Mouse (Mus musculus) embryonic fibroblast, embryonic 13.5 days (primary cell): ENCODE results near the gene Gm17490.

Experiments
- CTCF ChIP-seq: IDR thresholded peaks from 2 replicates; pipeline ENCODE4 v1.5.1; 2011; ENCODE audit warnings: mild to moderate bottlenecking, control low read depth, low read length, moderate library complexity, borderline replicate concordance; ENCODE audit not compliant: insufficient read depth
- POLR2A ChIP-seq: IDR thresholded peaks from 2 replicates; pipeline ENCODE4 v1.6.1; 2011; ENCODE audit warnings: low read depth, mild to moderate bottlenecking, control low read depth, low read length, moderate library complexity

GRCm38 (mm10) chr2:11604911-11605310 is 21.2 kb downstream of the Gm17490 start:
- TF ChIP-seq CTCF, result no peak
- TF ChIP-seq POLR2A, result no peak
